Mouse (Mus musculus): ENCODE results near the gene Dgka.

GRCm38 (mm10) chr10:128699006-128699405 is 45.6 kb downstream of the Dgka start:
- TF ChIP-seq POLR2A (IDR thresholded peaks at IDR 0.05; ENCODE audit: insufficient read length, low read depth), result no peak
- no peak for TF ChIP-seq TCF12 (IDR thresholded peaks at IDR 0.05; ENCODE audit: insufficient read depth, poor library complexity, severe bottlenecking)
- no peak for TF ChIP-seq USF1 (IDR thresholded peaks at IDR 0.05; ENCODE audit: low read depth)
- no peak for TF ChIP-seq MAX (IDR thresholded peaks at IDR 0.05; ENCODE audit: low read depth)
